ENCODE assay signal across 12 mouse cellular contexts in the genomic region with DNA sequence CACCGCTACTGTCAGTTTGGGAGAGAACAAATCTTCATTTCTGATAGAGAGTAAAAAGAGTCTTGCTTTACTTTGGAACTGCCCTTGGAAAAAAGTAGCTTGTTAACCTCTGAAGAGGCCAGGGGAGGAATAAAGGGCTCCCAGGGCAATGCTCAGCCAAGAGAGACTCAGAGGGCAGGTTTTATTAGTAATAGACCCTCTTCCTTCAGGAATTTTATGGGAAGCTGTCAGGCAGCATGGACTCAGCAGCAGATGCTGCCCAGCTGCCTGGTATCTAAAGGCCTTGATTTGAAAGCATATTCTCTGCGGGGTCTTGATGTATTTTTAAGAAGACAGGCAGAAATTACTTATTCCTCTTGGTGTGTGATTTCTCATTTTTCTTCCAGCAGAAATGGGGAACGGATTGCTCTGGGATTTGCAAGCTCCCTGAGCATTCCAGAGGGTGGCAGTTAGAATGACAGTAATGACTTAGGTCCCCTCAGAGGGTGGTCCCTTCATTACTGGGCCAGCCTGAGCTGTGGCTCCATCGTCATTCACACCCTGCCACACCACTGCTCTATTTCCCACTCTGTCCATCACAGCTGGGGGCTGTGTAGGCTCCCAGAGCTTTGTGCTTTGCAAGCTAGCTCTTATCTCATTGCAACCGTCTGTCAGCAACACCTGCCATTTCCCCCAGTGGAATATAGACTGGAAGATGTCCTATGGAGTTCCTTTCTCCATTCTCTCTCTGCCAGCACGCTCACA. TPM values are rescaled to one million over a fixed set of nuclear protein-coding genes. Genes with fewer than 3 reads are reported as not detected.
A peak's percentile ranks its signal among the peaks of the same experiment; 100 is the strongest.
DNase-seq lines count a peak whose midpoint lies in the region; ATAC-seq lines count a peak whose summit lies in the region.
"Had no signal": no experiment of that assay in that cellular context is flagged by ENCODE, and none has a peak within 500 bp of the region (broad histone marks: within the 10 kb centered on the region; RNA-seq: fewer than 3 reads in every experiment).

No protein-coding gene starts in this region.

- H3K4me1 ChIP-seq in hindbrain, embryonic 11.5 days (replicated peaks; ENCODE audit: control insufficient read depth, insufficient read depth, low read length) = no peaks in the 10 kb centered on the region
- H3K4me1 ChIP-seq in hindbrain, embryonic 10.5 days (replicated peaks) = no peaks in the 10 kb centered on the region
- H3K4me1 ChIP-seq in midbrain, embryonic 12.5 days = no peaks in the 10 kb centered on the region
- H3K4me1 ChIP-seq in midbrain, embryonic 11.5 days (ENCODE audit: control insufficient read depth, insufficient read depth, low read length) = no peaks in the 10 kb centered on the region
- 0 out of 2 replicates have a peak, but pooled peaks cover 6% of the 10 kb centered on the region for H3K4me1 ChIP-seq in hindbrain, embryonic 15.5 days (replicated peaks)
- peaks cover 3% of the 10 kb centered on the region; the same call in 1 of the 2 replicates for H3K4me1 ChIP-seq in neural tube, embryonic 14.5 days (ENCODE audit: control insufficient read depth, insufficient read depth, low read length)

- no peak overlapping the region for H3K4me2 ChIP-seq in hindbrain, embryonic 11.5 days (replicated peaks; ENCODE audit: low read depth, low read length)
- no peak overlapping the region for H3K4me2 ChIP-seq in midbrain, embryonic 12.5 days (replicated peaks)
- no peak overlapping the region for H3K4me2 ChIP-seq in midbrain, embryonic 11.5 days
- H3K4me2 ChIP-seq in hindbrain, embryonic 15.5 days = no peak overlapping the region
- no peak overlapping the region for H3K4me2 ChIP-seq in neural tube, embryonic 14.5 days (ENCODE audit: low read depth, low read length)

- no peak overlapping the region for H3K27ac ChIP-seq in hindbrain, embryonic 11.5 days (ENCODE audit: low read depth, low read length)
- no peak overlapping the region for H3K27ac ChIP-seq in hindbrain, embryonic 10.5 days
- H3K27ac ChIP-seq in midbrain, embryonic 12.5 days (replicated peaks) = 0 out of 2 replicates have a peak overlapping the region, but pooled peaks have one; percentile 3
- H3K27ac ChIP-seq in midbrain, embryonic 11.5 days (ENCODE audit: low read depth, low read length) = no peak overlapping the region
- H3K27ac ChIP-seq in hindbrain, embryonic 15.5 days (replicated peaks) = no peak overlapping the region
- H3K27ac ChIP-seq in neural tube, embryonic 14.5 days (ENCODE audit: low read depth, low read length) = no peak overlapping the region
- H3K27ac ChIP-seq: heart, adult 2 months had no signal

- H3K9me3 ChIP-seq in hindbrain, embryonic 11.5 days (ENCODE audit: control insufficient read depth, low read length) = no peaks in the 10 kb centered on the region
- H3K9me3 ChIP-seq in hindbrain, embryonic 10.5 days = no peaks in the 10 kb centered on the region
- H3K9me3 ChIP-seq in midbrain, embryonic 12.5 days = no peaks in the 10 kb centered on the region
- H3K9me3 ChIP-seq in midbrain, embryonic 11.5 days (ENCODE audit: control insufficient read depth, low read length) = no peaks in the 10 kb centered on the region
- no peaks in the 10 kb centered on the region for H3K9me3 ChIP-seq in hindbrain, embryonic 15.5 days
- no peaks in the 10 kb centered on the region for H3K9me3 ChIP-seq in neural tube, embryonic 14.5 days (ENCODE audit: control insufficient read depth, low read length)

- H3K9ac ChIP-seq in hindbrain, embryonic 11.5 days (ENCODE audit: low read depth, low read length) = no peak overlapping the region
- H3K9ac ChIP-seq in midbrain, embryonic 12.5 days (replicated peaks) = no peak overlapping the region
- no peak overlapping the region for H3K9ac ChIP-seq in midbrain, embryonic 11.5 days (ENCODE audit: low read length)
- H3K9ac ChIP-seq in hindbrain, embryonic 15.5 days = no peak overlapping the region
- H3K9ac ChIP-seq in neural tube, embryonic 14.5 days (replicated peaks; ENCODE audit: low read depth, low read length) = no peak overlapping the region

- peak; percentile 81 for ATAC-seq in hindbrain, embryonic 11.5 days (ENCODE audit: low FRiP score)
- no peak for ATAC-seq in midbrain, embryonic 12.5 days (ENCODE audit: low FRiP score, low read depth)
- no peak for ATAC-seq in midbrain, embryonic 11.5 days (ENCODE audit: low FRiP score)
- ATAC-seq in hindbrain, embryonic 15.5 days (ENCODE audit: low FRiP score, low read depth) = peak; percentile 66; the same call in 1 of the 2 replicates
- peak; percentile 69; the same call in 1 of the 2 replicates for ATAC-seq in neural tube, embryonic 14.5 days (ENCODE audit: low read depth)
- ATAC-seq: intestine, embryonic 16.5 days had no signal

- 58% methylated on average over 6 of the region's 6 CpGs for WGBS in hindbrain, embryonic 11.5 days
- 60% methylated on average over 6 of the region's 6 CpGs for WGBS in hindbrain, embryonic 10.5 days
- WGBS in midbrain, embryonic 12.5 days = 71% methylated on average over 6 of the region's 6 CpGs
- 71% methylated on average over 6 of the region's 6 CpGs for WGBS in midbrain, embryonic 11.5 days
- WGBS in hindbrain, embryonic 15.5 days = 42% methylated on average over 6 of the region's 6 CpGs
- WGBS in neural tube, embryonic 14.5 days = 39% methylated on average over 6 of the region's 6 CpGs

- no peaks in the 10 kb centered on the region for H3K36me3 ChIP-seq in hindbrain, embryonic 11.5 days (ENCODE audit: control insufficient read depth, insufficient read depth, low read length)
- no peaks in the 10 kb centered on the region for H3K36me3 ChIP-seq in hindbrain, embryonic 10.5 days
- H3K36me3 ChIP-seq in midbrain, embryonic 12.5 days = no peaks in the 10 kb centered on the region
- no peaks in the 10 kb centered on the region for H3K36me3 ChIP-seq in midbrain, embryonic 11.5 days (ENCODE audit: control insufficient read depth, insufficient read depth, low read length)
- no peaks in the 10 kb centered on the region for H3K36me3 ChIP-seq in hindbrain, embryonic 15.5 days
- no peaks in the 10 kb centered on the region for H3K36me3 ChIP-seq in neural tube, embryonic 14.5 days (ENCODE audit: control insufficient read depth, insufficient read depth, low read length)

- peak; percentile 7 for DNase-seq in hindbrain, embryonic 11.5 days (ENCODE audit: low spot score)
- DNase-seq in hindbrain, embryonic 10.5 days (ENCODE audit: low spot score) = no peak
- no peak for DNase-seq in midbrain, embryonic 11.5 days (ENCODE audit: low spot score, missing footprints)
- DNase-seq in adrenal gland, postnatal 14 days = no peak
- DNase-seq: adrenal gland, adult 2 months; cerebellum, adult 18-20 months; gastrocnemius, postnatal 10 days; heart, adult 2 months had no signal

- H3K27me3 ChIP-seq in hindbrain, embryonic 11.5 days (ENCODE audit: control insufficient read depth, insufficient read depth, low read length) = no peaks in the 10 kb centered on the region
- H3K27me3 ChIP-seq in hindbrain, embryonic 10.5 days (ENCODE audit: insufficient read depth, poor library complexity, severe bottlenecking) = no peaks in the 10 kb centered on the region
- no peaks in the 10 kb centered on the region for H3K27me3 ChIP-seq in midbrain, embryonic 12.5 days
- no peaks in the 10 kb centered on the region for H3K27me3 ChIP-seq in midbrain, embryonic 11.5 days (ENCODE audit: control insufficient read depth, insufficient read depth, low read length)
- H3K27me3 ChIP-seq in hindbrain, embryonic 15.5 days = no peaks in the 10 kb centered on the region
- H3K27me3 ChIP-seq in neural tube, embryonic 14.5 days (ENCODE audit: control insufficient read depth, insufficient read depth, low read length) = no peaks in the 10 kb centered on the region

- no peak overlapping the region for H3K4me3 ChIP-seq in hindbrain, embryonic 11.5 days (ENCODE audit: low read depth, low read length)
- no peak overlapping the region for H3K4me3 ChIP-seq in hindbrain, embryonic 10.5 days
- no peak overlapping the region for H3K4me3 ChIP-seq in midbrain, embryonic 12.5 days
- no peak overlapping the region for H3K4me3 ChIP-seq in midbrain, embryonic 11.5 days (ENCODE audit: low read depth, low read length)
- no peak overlapping the region for H3K4me3 ChIP-seq in hindbrain, embryonic 15.5 days
- no peak overlapping the region for H3K4me3 ChIP-seq in neural tube, embryonic 14.5 days (ENCODE audit: low read depth, low read length)
- H3K4me3 ChIP-seq: heart, adult 2 months had no signal

RNA-seq across cellular contexts. Expression of a gene that starts 39.7 kb away (rescaled TPM):
- 6.4 and 6.7 TPM in 2 replicates for polyA plus RNA-seq in hindbrain, embryonic 11.5 days (2014; fragmentation: Nextera tagmentation; extraction: Ambion mirVana)
- 4.2 and 6.8 TPM in 2 replicates for polyA plus RNA-seq in hindbrain, embryonic 10.5 days (2016; fragmentation: Nextera tagmentation; extraction: Ambion mirVana)
- 7.3 and 7.6 TPM in 2 replicates for polyA plus RNA-seq in midbrain, embryonic 12.5 days (2016; fragmentation: Nextera tagmentation; extraction: Ambion mirVana)
- polyA plus RNA-seq in midbrain, embryonic 11.5 days (2014; fragmentation: Nextera tagmentation; extraction: Ambion mirVana) = 5.2 and 6.4 TPM in 2 replicates
- polyA plus RNA-seq in hindbrain, embryonic 15.5 days (2015; fragmentation: Nextera tagmentation; extraction: Ambion mirVana) = 3.5 and 3.7 TPM in 2 replicates
- polyA plus RNA-seq in neural tube, embryonic 14.5 days (2014; fragmentation: Nextera tagmentation; extraction: Ambion mirVana) = 4.0 and 4.7 TPM in 2 replicates
- total RNA-seq in adrenal gland, postnatal 14 days (2021) = 19.9 and 23.1 TPM in 2 replicates

Comparison
In these comparisons a context has a peak if more than half of its experiments do, and no peak if none do; other contexts are left out.
1. ATAC-seq: peak in hindbrain, embryonic 11.5 days (single experiment), hindbrain, embryonic 15.5 days (single experiment) and neural tube, embryonic 14.5 days (single experiment); none in midbrain, embryonic 12.5 days (single experiment) and midbrain, embryonic 11.5 days (single experiment).